Mouse (Mus musculus) hindbrain, embryonic 15.5 days (tissue): Measurements from ENCODE around the gene Begain. TPM values are rescaled to one million over a fixed set of nuclear protein-coding genes. Genes with fewer than 3 reads are reported as not detected.

Experiments
- ATAC-seq: fragments of 200-750 bp; cut with Nextera tagmentation; 2 replicates; pipeline ENCODE4 v1.8.0; 2017; ENCODE audit warnings: low read depth, moderate number of reproducible peaks, moderate TSS enrichment; ENCODE audit not compliant: low FRiP score
- H3K27ac ChIP-seq: fragments of 300-500 bp; sonication (generic); replicated peaks from 2 replicates; pipeline ENCODE4 v1.5.1; 2015; ENCODE audit warnings: mild to moderate bottlenecking, inconsistent platforms
- H3K27me3 ChIP-seq: fragments of 300-500 bp; sonication (generic); 2 replicates; pipeline ENCODE4 v1.6.1; 2015; ENCODE audit warnings: control low read depth, inconsistent platforms
- H3K36me3 ChIP-seq: fragments of 300-500 bp; sonication (generic); 2 replicates; pipeline ENCODE4 v1.6.1; 2015; ENCODE audit warnings: control low read depth, inconsistent platforms
- H3K4me1 ChIP-seq: fragments of 300-500 bp; sonication (generic); replicated peaks from 2 replicates; pipeline ENCODE4 v1.6.1; 2015; ENCODE audit warnings: control low read depth, inconsistent platforms
- H3K4me2 ChIP-seq: fragments of 300-500 bp; sonication (generic); 2 replicates; pipeline ENCODE4 v1.6.1; 2015; ENCODE audit warnings: moderate library complexity, mild to moderate bottlenecking, inconsistent platforms
- H3K4me3 ChIP-seq: fragments of 300-500 bp; sonication (generic); 2 replicates; pipeline ENCODE4 v1.5.1; 2015; ENCODE audit warnings: mild to moderate bottlenecking, inconsistent platforms
- H3K9ac ChIP-seq: fragments of 300-500 bp; sonication (generic); 2 replicates; pipeline ENCODE4 v1.6.1; 2015; ENCODE audit warnings: inconsistent platforms
- H3K9me3 ChIP-seq: fragments of 300-500 bp; sonication (generic); 2 replicates; pipeline ENCODE4 v1.6.1; 2016; ENCODE audit warnings: control low read depth, inconsistent platforms
- WGBS: fragments of 180-500 bp; shearing (Covaris S2); methylation state at CpG from one replicate; pipeline ENCODE4 v1.1.7; 2015; 5-methylcytosine and 5-hydroxymethylcytosine counted together
- polyA plus RNA-seq: library from polyadenylated mRNA; unstranded; fragments of >200 nt; fragmentation: Nextera tagmentation; extraction: Ambion mirVana; gene quantifications from 2 replicates; pipeline ENCODE4 v1.2.1, GENCODE M21; 2015

Gene Begain
- polyA plus RNA-seq, 1 experiment from 2014 or later = 37.3 TPM

DNA sequence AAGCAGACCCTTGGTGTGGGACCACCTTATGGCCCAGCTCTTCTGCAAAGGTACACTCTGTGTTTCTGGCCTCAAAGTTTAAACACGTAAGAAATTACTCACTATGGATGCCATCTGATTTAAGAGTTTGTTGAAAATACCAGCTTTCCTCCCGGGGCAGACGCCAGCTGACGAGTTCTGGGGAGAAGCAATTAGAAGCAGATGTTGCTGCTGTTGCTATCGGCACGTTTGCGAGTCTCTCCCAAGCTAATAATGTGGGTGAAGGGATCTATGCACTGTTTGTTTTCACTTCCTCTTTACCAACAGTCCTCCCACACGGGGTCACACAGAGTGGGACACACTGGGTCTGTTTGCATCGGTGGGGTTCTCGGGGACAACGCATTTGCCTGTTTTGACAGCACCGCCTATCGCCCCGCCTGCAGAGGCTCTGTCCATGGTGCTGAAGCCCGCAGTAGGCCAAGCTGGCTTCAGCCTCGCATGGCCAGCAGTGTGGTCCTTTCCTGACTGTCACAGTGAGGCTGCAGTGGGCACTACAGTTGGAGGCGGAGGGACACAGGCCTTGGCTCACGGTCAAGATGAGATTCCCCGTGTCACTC, 73.5 kb downstream of the Begain start:
- peak; percentile 42; the same call in 1 of the 2 replicates for ATAC-seq
- H3K27ac ChIP-seq = no peak overlapping the region
- no peak overlapping the region for H3K4me3 ChIP-seq
- no peaks in the 10 kb centered on the region for H3K9me3 ChIP-seq
- no peaks in the 10 kb centered on the region for H3K27me3 ChIP-seq
- no peaks in the 10 kb centered on the region for H3K36me3 ChIP-seq
- H3K9ac ChIP-seq = no peak overlapping the region
- H3K4me1 ChIP-seq = peaks cover 19% of the 10 kb centered on the region
- peak overlapping the region; percentile 13 for H3K4me2 ChIP-seq
- WGBS = 11% methylated on average over 19 of the region's 19 CpGs

DNA sequence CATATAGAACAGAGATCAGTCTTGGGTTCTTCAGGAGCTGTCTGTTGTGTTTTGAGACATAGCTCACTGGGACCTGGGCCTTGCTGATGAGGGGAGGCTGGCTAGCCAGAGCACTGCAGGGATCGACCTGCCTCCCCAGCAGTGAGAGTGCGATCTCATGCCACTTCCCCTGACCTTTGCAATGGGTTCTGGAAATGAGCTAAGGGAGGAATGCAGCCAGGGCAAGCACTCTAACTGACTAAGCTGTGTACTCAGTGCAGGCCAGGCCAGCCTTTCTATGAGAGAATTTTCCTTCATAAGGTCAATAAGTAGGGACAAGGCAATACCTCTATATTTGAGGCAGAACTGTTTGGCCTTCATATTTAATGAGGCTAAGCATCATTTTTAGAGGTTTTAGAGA, 75.0 kb downstream of the Begain start:
- Histone ChIP-seq H3K27me3 (no peaks in the 10 kb centered on the region), H3K4me3 (no peak overlapping the region), H3K9me3 (no peaks in the 10 kb centered on the region), H3K27ac (no peak overlapping the region), H3K9ac (no peak overlapping the region), H3K4me1 (peaks cover 21% of the 10 kb centered on the region), H3K4me2 (no peak overlapping the region), H3K36me3 (no peaks in the 10 kb centered on the region)
- 64% methylated on average over 2 of the region's 2 CpGs for WGBS
- no peak for ATAC-seq

DNA sequence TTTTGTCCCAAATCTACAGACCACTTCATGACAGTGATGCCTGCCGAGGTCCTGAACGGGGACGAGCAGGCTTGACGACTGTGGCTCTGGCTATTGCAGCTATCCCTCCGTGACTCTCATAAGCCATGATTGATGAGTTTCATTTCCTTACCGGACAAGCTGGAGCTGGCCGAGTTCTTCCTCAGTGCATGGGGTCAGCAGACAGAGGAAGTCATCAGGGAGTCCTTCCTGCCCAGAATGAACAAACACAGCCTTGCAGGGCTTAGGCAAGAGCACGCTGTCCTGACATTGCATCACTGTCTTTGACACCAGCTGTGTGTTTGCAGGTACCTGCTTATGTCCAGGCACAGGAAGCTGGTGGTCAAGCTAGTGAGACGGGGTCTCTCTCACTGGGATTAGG, 77.6 kb downstream of the Begain start:
- Histone ChIP-seq H3K4me1 (peaks cover 16% of the 10 kb centered on the region), H3K27ac (no peak overlapping the region), H3K9ac (no peak overlapping the region), H3K4me2 (no peak overlapping the region), H3K4me3 (no peak overlapping the region), H3K9me3 (no peaks in the 10 kb centered on the region), H3K27me3 (no peaks in the 10 kb centered on the region), H3K36me3 (no peaks in the 10 kb centered on the region)
- no peak for ATAC-seq
- 51% methylated on average over 9 of the region's 9 CpGs for WGBS

DNA sequence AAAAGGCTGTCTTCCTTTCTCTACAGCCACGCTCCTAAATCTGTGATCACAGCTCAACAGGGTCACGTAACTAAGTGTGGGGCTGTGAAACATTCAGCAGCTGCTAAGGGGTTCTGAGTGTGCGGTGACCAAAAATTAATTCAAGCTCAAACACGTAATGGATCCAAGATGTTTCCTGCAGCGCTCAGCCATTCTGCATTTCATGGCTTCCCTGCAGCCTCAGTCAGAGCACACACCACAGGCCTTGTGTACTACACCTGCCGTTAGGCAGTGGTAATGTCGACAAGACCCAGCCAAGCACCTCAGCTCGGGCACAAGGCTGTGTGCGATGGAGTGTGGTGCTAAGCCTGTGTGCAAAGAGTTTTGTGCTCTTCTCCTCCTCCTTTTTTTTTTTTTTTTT, 80.6 kb downstream of the Begain start:
- H3K4me1 ChIP-seq = peaks cover 31% of the 10 kb centered on the region
- no peaks in the 10 kb centered on the region for H3K9me3 ChIP-seq
- H3K36me3 ChIP-seq = no peaks in the 10 kb centered on the region
- ATAC-seq = no peak
- no peak overlapping the region for H3K4me2 ChIP-seq
- no peak overlapping the region for H3K9ac ChIP-seq
- H3K4me3 ChIP-seq = no peak overlapping the region
- 83% methylated on average over 9 of the region's 9 CpGs for WGBS
- no peak overlapping the region for H3K27ac ChIP-seq
- H3K27me3 ChIP-seq = no peaks in the 10 kb centered on the region

DNA sequence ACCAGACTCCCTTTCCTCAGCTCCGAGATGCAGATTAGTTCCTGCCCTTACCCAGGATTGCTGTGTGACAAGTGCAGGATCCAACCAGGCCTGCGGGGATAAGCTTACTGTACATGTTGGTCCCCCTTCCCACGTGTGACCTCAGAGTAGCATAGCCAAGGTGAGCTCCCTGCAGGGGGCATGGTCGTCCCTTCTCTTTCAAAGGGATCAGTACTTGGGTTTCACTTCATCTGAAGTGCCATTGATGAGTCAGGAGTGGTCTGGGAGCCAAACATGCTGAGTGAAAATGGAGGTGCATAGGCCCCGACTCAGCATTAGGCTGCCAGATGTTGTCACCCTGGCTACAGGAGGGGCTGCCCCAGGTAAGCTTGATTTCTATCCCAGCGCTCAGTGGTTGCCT, 83.0 kb downstream of the Begain start:
- no peak overlapping the region for H3K4me2 ChIP-seq
- WGBS = 67% methylated on average over 6 of the region's 6 CpGs
- H3K4me1 ChIP-seq = peaks cover 45% of the 10 kb centered on the region
- no peaks in the 10 kb centered on the region for H3K36me3 ChIP-seq
- ATAC-seq = no peak
- H3K27me3 ChIP-seq = no peaks in the 10 kb centered on the region
- H3K4me3 ChIP-seq = no peak overlapping the region
- no peak overlapping the region for H3K27ac ChIP-seq
- no peaks in the 10 kb centered on the region for H3K9me3 ChIP-seq
- no peak overlapping the region for H3K9ac ChIP-seq

DNA sequence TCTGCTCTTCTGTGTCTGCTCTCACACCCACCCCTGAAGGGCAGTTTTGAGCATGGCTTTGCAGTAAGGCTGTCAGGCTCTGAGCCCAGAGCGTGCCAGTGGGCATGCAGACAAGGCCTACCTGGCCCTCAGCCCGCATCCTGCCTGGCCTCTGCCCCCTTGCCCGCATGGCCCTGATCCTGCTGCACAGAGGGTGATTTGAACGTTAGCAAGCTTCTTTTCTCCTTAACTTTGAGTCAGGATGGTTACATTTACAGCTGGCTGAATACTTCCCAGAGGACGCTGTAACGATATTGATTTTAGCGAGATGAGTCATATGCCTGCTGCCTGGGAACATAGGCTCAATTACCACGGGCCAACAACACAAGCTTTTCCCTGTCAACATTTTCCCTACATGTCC, 83.5 kb downstream of the Begain start:
- no peaks in the 10 kb centered on the region for H3K36me3 ChIP-seq
- ATAC-seq = no peak
- no peaks in the 10 kb centered on the region for H3K27me3 ChIP-seq
- no peak overlapping the region for H3K9ac ChIP-seq
- H3K4me2 ChIP-seq = no peak overlapping the region
- H3K4me1 ChIP-seq = peaks cover 49% of the 10 kb centered on the region
- no peak overlapping the region for H3K27ac ChIP-seq
- WGBS = 49% methylated on average over 8 of the region's 8 CpGs
- H3K4me3 ChIP-seq = no peak overlapping the region
- no peaks in the 10 kb centered on the region for H3K9me3 ChIP-seq

DNA sequence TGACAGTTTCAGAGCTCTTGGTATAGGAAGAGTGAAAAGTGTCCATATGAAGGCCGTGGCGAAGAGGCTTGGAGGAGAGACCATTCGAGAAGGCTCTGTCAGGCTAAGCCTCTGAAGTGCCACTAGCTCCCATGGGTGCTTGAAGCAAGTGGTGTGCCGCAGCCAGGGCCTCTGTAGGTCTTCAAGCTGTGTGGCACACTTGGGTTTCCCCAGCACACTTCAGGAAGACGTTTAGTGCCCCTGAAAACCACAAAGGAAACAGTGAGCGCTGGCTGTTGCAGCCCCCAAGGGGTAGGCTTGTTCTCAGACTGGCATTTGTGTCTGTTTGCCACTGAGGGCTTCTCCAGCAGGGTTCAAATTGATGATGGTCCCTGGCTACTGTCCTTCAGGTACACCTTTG, 84.5 kb downstream of the Begain start:
- no peaks in the 10 kb centered on the region for H3K27me3 ChIP-seq
- peaks cover 52% of the 10 kb centered on the region for H3K4me1 ChIP-seq
- H3K36me3 ChIP-seq = no peaks in the 10 kb centered on the region
- 89% methylated on average over 6 of the region's 6 CpGs for WGBS
- no peak for ATAC-seq
- no peak overlapping the region for H3K9ac ChIP-seq
- H3K4me3 ChIP-seq = no peak overlapping the region
- no peaks in the 10 kb centered on the region for H3K9me3 ChIP-seq
- H3K27ac ChIP-seq = no peak overlapping the region
- H3K4me2 ChIP-seq = no peak overlapping the region

DNA sequence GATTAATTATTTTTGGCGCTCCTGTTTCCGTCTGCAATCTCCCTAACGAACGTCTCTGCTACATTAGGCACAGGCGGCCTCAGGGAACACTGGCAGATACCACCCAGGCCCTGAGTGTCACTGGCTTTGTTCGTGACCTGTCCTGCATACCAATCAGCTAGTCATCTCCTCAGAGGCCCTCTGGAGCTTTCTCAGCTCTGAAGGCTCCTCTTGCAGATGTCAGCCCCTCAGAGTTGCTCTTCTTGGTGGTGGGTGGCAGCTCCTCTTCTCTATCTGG, 85.4 kb downstream of the Begain start:
- no peak for ATAC-seq
- H3K4me1 ChIP-seq = peaks cover 52% of the 10 kb centered on the region
- H3K27ac ChIP-seq = no peak overlapping the region
- no peak overlapping the region for H3K4me3 ChIP-seq
- H3K4me2 ChIP-seq = no peak overlapping the region
- no peaks in the 10 kb centered on the region for H3K36me3 ChIP-seq
- no peaks in the 10 kb centered on the region for H3K9me3 ChIP-seq
- no peaks in the 10 kb centered on the region for H3K27me3 ChIP-seq
- WGBS = 27% methylated on average over 6 of the region's 6 CpGs
- H3K9ac ChIP-seq = no peak overlapping the region

Other genes with a start within 250 kb of the Begain start
- 19.0 and 20.7 TPM in 2 replicates for gene Slc25a29, start 232.3 kb downstream of the Begain start, polyA plus RNA-seq
- 6.6 and 7.4 TPM in 2 replicates for gene Slc25a47, start 232.2 kb downstream of the Begain start, polyA plus RNA-seq
- gene Wdr25, start 174.6 kb downstream of the Begain start, polyA plus RNA-seq = 4.6 and 6.0 TPM in 2 replicates
- 101 and 105 TPM in 2 replicates for gene Wars, start 174.0 kb downstream of the Begain start, polyA plus RNA-seq